Mouse (Mus musculus): Measurements from ENCODE around the gene Traf3ip1. TPM values are rescaled to one million over a fixed set of nuclear protein-coding genes. Genes with fewer than 3 reads are reported as not detected.
A peak's percentile ranks its signal among the peaks of the same experiment; 100 is the strongest.

The Traf3ip1 gene
- polyA plus RNA-seq, 1 experiment from 2014 or later: 8.0 TPM

DNA sequence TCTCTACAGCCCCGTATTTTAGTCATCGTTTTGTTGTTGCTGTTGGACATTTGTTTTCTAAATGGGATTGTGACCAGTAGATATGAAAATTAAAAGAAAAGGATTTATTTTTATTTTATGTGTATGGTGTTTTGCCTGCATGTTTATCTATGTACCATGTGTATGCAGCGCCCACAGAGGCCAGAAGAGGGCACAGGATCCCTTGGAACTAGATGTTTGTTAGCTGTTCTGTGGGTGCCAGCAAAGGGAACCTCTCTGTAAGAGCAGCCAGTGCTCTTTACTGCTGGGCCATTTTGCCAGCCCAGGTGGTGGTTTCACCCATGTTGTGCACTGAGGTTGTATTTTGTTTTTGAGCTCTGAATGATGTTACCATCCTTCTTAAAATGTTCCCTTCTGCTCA lies 79.8 kb downstream of the Traf3ip1 start:
- DNase-seq (peak; percentile 78), ATAC-seq (ENCODE audit: insufficient read depth) (no peak)
- Histone ChIP-seq H3K27ac (ENCODE audit: low read depth) (no peak overlapping the region), H3K9me3 (ENCODE audit: low read depth, low read length) (no peaks in the 10 kb centered on the region), H3K4me3 (ENCODE audit: low read depth, low read length) (no peak overlapping the region), H3K4me2 (no peak overlapping the region), H3K4me1 (ENCODE audit: insufficient read depth) (no peaks in the 10 kb centered on the region), H3K27me3 (ENCODE audit: insufficient read depth, low read length) (no peaks in the 10 kb centered on the region), H3K36me3 (ENCODE audit: insufficient read depth) (no peaks in the 10 kb centered on the region), H3K9ac (no peak overlapping the region)
- peak; percentile 76 for TF ChIP-seq CTCF (IDR thresholded peaks at IDR 0.05; ENCODE audit: low read depth)
- WGBS: 59% methylated on average over 3 of the region's 3 CpGs

DNA sequence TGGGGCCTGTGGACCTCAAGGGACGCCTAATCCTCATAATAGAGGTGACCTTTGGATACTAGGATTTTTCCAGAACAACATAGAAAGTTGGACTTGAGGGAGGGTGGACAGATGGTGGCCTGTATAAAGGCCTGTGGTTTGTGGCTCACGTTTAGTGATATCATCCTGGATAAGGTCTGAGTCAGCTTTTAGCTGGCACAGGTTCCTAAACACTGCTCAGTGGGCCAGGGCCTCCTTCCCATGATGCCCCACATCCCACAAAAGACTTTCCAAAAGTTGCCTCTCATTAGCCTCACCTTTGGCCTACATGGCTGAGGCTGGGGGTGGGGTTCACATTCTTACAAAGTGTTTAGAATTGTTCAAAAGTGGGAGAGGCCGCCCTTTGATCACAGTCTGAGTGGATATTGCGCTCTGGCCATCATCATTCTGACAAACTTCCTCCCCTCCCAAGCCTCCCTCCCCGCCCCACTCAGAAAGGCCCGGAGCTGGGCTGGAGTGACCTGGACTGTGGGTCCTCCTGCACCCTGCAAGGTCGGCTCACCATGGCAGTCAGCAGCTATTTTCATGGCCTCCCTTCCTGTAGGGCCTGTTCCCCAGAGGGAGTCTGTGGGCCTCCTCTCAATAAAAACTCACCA lies 83.6 kb downstream of the Traf3ip1 start:
- no peak for TF ChIP-seq CTCF (IDR thresholded peaks at IDR 0.05; ENCODE audit: low read depth)
- H3K9ac ChIP-seq: no peak overlapping the region
- no peak overlapping the region for H3K4me3 ChIP-seq (ENCODE audit: low read depth, low read length)
- H3K27ac ChIP-seq (ENCODE audit: low read depth): no peak overlapping the region
- ATAC-seq (ENCODE audit: insufficient read depth) (no peak), DNase-seq (no peak)
- H3K36me3 ChIP-seq (ENCODE audit: insufficient read depth): no peaks in the 10 kb centered on the region
- H3K4me1 ChIP-seq (ENCODE audit: insufficient read depth): no peaks in the 10 kb centered on the region
- no peak overlapping the region for H3K4me2 ChIP-seq
- H3K27me3 ChIP-seq (ENCODE audit: insufficient read depth, low read length): no peaks in the 10 kb centered on the region
- H3K9me3 ChIP-seq (ENCODE audit: low read depth, low read length): no peaks in the 10 kb centered on the region
- 59% methylated on average over 7 of the region's 7 CpGs for WGBS

Other genes starting within 250 kb of the Traf3ip1 start
- 77.9 and 78.0 TPM in 2 replicates for gene Ube2f, start 244.3 kb upstream of the Traf3ip1 start, polyA plus RNA-seq (2014; fragmentation: Nextera tagmentation; extraction: Ambion mirVana)
- gene Scly, start 196.3 kb upstream of the Traf3ip1 start, polyA plus RNA-seq (2014; fragmentation: Nextera tagmentation; extraction: Ambion mirVana): 11.8 and 12.3 TPM in 2 replicates
- gene Espnl, start 172.6 kb upstream of the Traf3ip1 start, polyA plus RNA-seq (2014; fragmentation: Nextera tagmentation; extraction: Ambion mirVana): not detected in 2 replicates
- 0.08 and 1.3 TPM in 2 replicates for gene Klhl30, start 143.6 kb upstream of the Traf3ip1 start, polyA plus RNA-seq (2014; fragmentation: Nextera tagmentation; extraction: Ambion mirVana)
- 2.7 TPM in 2 replicates for gene Erfe, start 128.2 kb upstream of the Traf3ip1 start, polyA plus RNA-seq (2014; fragmentation: Nextera tagmentation; extraction: Ambion mirVana)
- 140 and 144 TPM in 2 replicates for gene Ilkap, start 95.8 kb upstream of the Traf3ip1 start, polyA plus RNA-seq (2014; fragmentation: Nextera tagmentation; extraction: Ambion mirVana)
- gene Hes6, start 80.6 kb upstream of the Traf3ip1 start, polyA plus RNA-seq (2014; fragmentation: Nextera tagmentation; extraction: Ambion mirVana): 53.7 and 56.4 TPM in 2 replicates
- 6.6 and 8.3 TPM in 2 replicates for gene Per2, start 35.3 kb upstream of the Traf3ip1 start, polyA plus RNA-seq (2014; fragmentation: Nextera tagmentation; extraction: Ambion mirVana)
- 7.0 and 8.0 TPM in 2 replicates for gene Asb1, start 45.9 kb downstream of the Traf3ip1 start, polyA plus RNA-seq (2014; fragmentation: Nextera tagmentation; extraction: Ambion mirVana)

Data from lung, embryonic 14.5 days (tissue).